Mouse (Mus musculus): ENCODE measurements around the gene Zswim3. TPM values are rescaled to one million over a fixed set of nuclear protein-coding genes. Genes with fewer than 3 reads are reported as not detected.

The Zswim3 gene
- polyA plus RNA-seq, 1 experiment, result 18.0 TPM

DNA sequence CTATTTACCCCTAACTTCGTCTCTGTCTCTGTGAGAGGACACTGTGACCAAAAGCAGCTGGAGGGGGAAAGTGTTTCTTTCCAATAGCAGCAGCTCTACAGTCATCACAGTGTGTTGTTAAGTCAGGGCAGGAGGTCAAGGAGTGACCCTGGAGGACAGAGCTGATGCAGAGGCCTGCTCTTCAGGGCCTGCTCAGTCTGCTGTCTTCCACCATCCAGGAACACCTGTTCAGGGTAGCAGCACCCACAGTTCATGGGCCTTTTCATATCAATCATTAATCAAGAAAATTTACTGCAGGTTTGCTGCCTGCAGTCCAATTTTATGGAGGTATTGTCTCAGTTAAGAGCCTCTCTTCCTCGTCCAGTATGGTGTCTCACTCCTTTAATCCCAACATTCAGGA lies 8.7 kb downstream of the Zswim3 start:
- no peak overlapping the region for H3K27ac ChIP-seq (ENCODE audit: control insufficient read depth, insufficient read depth, low read depth, low read length)
- peaks cover 1% of the 10 kb centered on the region; the same call in 1 of the 2 replicates for H3K36me3 ChIP-seq (ENCODE audit: control insufficient read depth, insufficient read depth, low read length)
- H3K4me3 ChIP-seq (ENCODE audit: control insufficient read depth, low read depth, low read length), result peak overlapping the region; percentile 65
- no peak for TF ChIP-seq POLR2A (IDR thresholded peaks at IDR 0.05; ENCODE audit: control insufficient read depth, low read depth, low read length)
- TF ChIP-seq CTCF (IDR thresholded peaks at IDR 0.05; ENCODE audit: control insufficient read depth, insufficient read depth, insufficient replicate concordance, low read depth, low read length), result no peak
- H3K4me1 ChIP-seq (ENCODE audit: control insufficient read depth, insufficient read depth, low read length), result no peaks in the 10 kb centered on the region
- no peaks in the 10 kb centered on the region for H3K27me3 ChIP-seq (ENCODE audit: control insufficient read depth, insufficient read depth, low read length)

- Histone ChIP-seq H3K27ac (ENCODE audit: control insufficient read depth, insufficient read depth, low read depth, low read length) (no peak overlapping the region), H3K27me3 (ENCODE audit: control insufficient read depth, insufficient read depth, low read length) (no peaks in the 10 kb centered on the region), H3K4me3 (ENCODE audit: control insufficient read depth, low read depth, low read length) (no peak overlapping the region), H3K4me1 (ENCODE audit: control insufficient read depth, insufficient read depth, low read length) (no peaks in the 10 kb centered on the region), H3K36me3 (ENCODE audit: control insufficient read depth, insufficient read depth, low read length) (peaks cover 1% of the 10 kb centered on the region; the same call in 1 of the 2 replicates)
- no peak for TF ChIP-seq CTCF (IDR thresholded peaks at IDR 0.05; ENCODE audit: control insufficient read depth, insufficient read depth, insufficient replicate concordance, low read depth, low read length)
- no peak for TF ChIP-seq POLR2A (IDR thresholded peaks at IDR 0.05; ENCODE audit: control insufficient read depth, low read depth, low read length)
These were observed 10.4 kb downstream of the Zswim3 start for GRCm38 (mm10) chr2:164815348-164815747.

GRCm38 (mm10) chr2:164815821-164816220 lies 10.9 kb downstream of the Zswim3 start:
- Histone ChIP-seq H3K36me3 (ENCODE audit: control insufficient read depth, insufficient read depth, low read length) (peaks cover 1% of the 10 kb centered on the region; the same call in 1 of the 2 replicates), H3K4me3 (ENCODE audit: control insufficient read depth, low read depth, low read length) (no peak overlapping the region), H3K27ac (ENCODE audit: control insufficient read depth, insufficient read depth, low read depth, low read length) (no peak overlapping the region), H3K4me1 (ENCODE audit: control insufficient read depth, insufficient read depth, low read length) (no peaks in the 10 kb centered on the region), H3K27me3 (ENCODE audit: control insufficient read depth, insufficient read depth, low read length) (no peaks in the 10 kb centered on the region)
- TF ChIP-seq CTCF (IDR thresholded peaks at IDR 0.05; ENCODE audit: control insufficient read depth, insufficient read depth, insufficient replicate concordance, low read depth, low read length), result no peak
- TF ChIP-seq POLR2A (IDR thresholded peaks at IDR 0.05; ENCODE audit: control insufficient read depth, low read depth, low read length), result no peak

DNA sequence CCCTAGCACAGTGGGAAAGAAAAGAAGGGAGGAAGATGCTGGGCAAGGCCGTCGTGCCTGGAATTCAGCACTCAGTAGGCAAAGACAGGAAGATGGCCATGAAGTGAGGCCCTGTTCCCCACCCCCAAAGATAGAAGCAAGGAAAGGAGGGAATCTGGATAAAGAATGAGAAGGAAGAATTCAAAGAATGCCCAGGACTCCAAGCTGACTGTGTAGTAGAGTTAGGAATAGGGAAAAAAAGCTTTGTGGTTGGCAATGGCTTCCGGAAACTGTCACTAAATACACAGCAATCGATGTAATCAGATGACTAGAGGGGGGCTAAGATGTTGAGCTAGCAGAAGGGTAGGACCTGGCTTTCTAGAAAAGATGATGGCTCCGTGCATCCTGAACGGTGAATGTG lies 12.3 kb downstream of the Zswim3 start:
- TF ChIP-seq POLR2A (IDR thresholded peaks at IDR 0.05; ENCODE audit: control insufficient read depth, low read depth, low read length) (no peak), CTCF (IDR thresholded peaks at IDR 0.05; ENCODE audit: control insufficient read depth, insufficient read depth, insufficient replicate concordance, low read depth, low read length) (no peak)
- no peaks in the 10 kb centered on the region for H3K4me1 ChIP-seq (ENCODE audit: control insufficient read depth, insufficient read depth, low read length)
- no peak overlapping the region for H3K27ac ChIP-seq (ENCODE audit: control insufficient read depth, insufficient read depth, low read depth, low read length)
- peaks cover 1% of the 10 kb centered on the region; the same call in 1 of the 2 replicates for H3K36me3 ChIP-seq (ENCODE audit: control insufficient read depth, insufficient read depth, low read length)
- no peak overlapping the region for H3K4me3 ChIP-seq (ENCODE audit: control insufficient read depth, low read depth, low read length)
- no peaks in the 10 kb centered on the region for H3K27me3 ChIP-seq (ENCODE audit: control insufficient read depth, insufficient read depth, low read length)

DNA sequence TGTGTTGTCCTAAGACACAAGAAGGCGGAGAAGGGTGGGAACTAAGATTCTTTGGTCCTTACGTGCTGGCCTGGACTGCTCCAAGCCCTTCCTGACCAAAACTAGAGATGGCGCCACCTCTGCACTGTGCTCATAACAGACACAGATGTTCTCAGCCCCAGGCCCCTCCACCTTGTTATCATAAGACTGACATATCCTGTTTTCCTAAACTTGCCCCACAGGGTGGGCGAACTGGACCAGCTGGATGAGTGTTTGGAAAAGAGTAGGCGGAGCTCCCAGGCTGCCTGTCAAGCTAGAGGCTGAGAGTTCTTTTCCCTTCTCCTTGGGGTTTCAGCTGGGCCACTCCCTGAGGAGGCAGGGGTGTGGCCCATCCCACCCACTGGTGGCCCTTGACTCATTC lies 12.8 kb downstream of the Zswim3 start:
- H3K27ac ChIP-seq (ENCODE audit: control insufficient read depth, insufficient read depth, low read depth, low read length), result no peak overlapping the region
- no peak for TF ChIP-seq POLR2A (IDR thresholded peaks at IDR 0.05; ENCODE audit: control insufficient read depth, low read depth, low read length)
- no peak for TF ChIP-seq CTCF (IDR thresholded peaks at IDR 0.05; ENCODE audit: control insufficient read depth, insufficient read depth, insufficient replicate concordance, low read depth, low read length)
- H3K4me1 ChIP-seq (ENCODE audit: control insufficient read depth, insufficient read depth, low read length), result no peaks in the 10 kb centered on the region; the same call in 1 of the 2 replicates

DNA sequence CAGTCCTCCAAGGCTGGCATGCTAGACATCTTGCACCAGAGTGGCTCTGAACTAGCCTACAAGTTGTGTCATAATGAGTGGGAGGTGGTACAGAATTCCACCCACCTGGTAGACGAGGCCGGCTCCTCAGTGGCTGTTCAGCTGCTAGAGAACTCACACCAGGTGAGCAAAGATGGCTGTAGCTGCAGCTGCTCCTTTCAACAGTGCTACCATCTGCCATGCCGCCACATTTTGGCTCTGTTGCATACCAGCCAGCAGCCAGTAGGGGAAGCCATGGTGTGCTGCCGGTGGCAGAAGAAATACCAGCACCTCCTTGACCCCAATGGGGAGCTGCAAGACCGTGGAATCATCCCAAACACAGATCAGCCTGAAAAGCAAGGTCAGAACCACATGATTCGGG lies 16.2 kb downstream of the Zswim3 start:
- TF ChIP-seq CTCF (IDR thresholded peaks at IDR 0.05; ENCODE audit: control insufficient read depth, insufficient read depth, insufficient replicate concordance, low read depth, low read length), result no peak
- TF ChIP-seq POLR2A (IDR thresholded peaks at IDR 0.05; ENCODE audit: control insufficient read depth, low read depth, low read length), result peak; percentile 21; the same call in 1 of the 2 replicates
- Histone ChIP-seq H3K27me3 (ENCODE audit: control insufficient read depth, insufficient read depth, low read length) (no peaks in the 10 kb centered on the region), H3K27ac (ENCODE audit: control insufficient read depth, insufficient read depth, low read depth, low read length) (peak overlapping the region; percentile 46), H3K4me1 (ENCODE audit: control insufficient read depth, insufficient read depth, low read length) (no peaks in the 10 kb centered on the region; the same call in 1 of the 2 replicates), H3K36me3 (ENCODE audit: control insufficient read depth, insufficient read depth, low read length) (no peaks in the 10 kb centered on the region; the same call in 1 of the 2 replicates), H3K4me3 (ENCODE audit: control insufficient read depth, low read depth, low read length) (peak overlapping the region; percentile 98)

More for the DNA sequence above, 12.8 kb downstream of the Zswim3 start:
- no peaks in the 10 kb centered on the region for H3K27me3 ChIP-seq (ENCODE audit: control insufficient read depth, insufficient read depth, low read length)
- H3K4me3 ChIP-seq (ENCODE audit: control insufficient read depth, low read depth, low read length), result no peak overlapping the region
- H3K36me3 ChIP-seq (ENCODE audit: control insufficient read depth, insufficient read depth, low read length), result peaks cover 1% of the 10 kb centered on the region; the same call in 1 of the 2 replicates

DNA sequence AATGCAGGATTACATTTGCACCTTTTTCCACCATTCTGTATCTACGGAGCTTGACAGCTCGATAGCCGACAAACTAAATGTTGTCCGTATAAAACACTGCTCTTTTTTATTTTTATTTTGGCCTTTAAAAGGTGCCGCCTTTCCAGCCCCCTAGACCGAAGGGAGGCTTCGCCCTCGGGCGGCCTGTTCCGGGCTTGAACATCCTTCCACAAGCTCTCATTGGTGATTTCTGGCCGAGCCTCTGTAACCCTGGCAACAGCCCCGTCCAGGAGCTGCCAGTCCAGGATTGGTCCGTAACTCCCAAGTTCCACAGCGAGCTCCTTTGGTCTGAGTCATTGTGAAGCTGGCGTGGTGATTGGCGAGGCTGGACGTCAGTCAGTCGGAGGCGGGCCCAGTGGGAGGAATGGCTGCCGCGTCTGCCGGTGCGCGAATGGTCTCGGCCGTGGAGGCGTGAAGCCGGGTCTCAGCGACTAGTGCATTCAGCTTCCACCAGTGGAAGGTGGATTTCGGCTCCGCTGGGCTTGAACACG lies 17.8 kb downstream of the Zswim3 start, which contains the start of gene Zswim1:
TSS of gene Zswim1 (plus strand) at position 51 of the 530 bp plus-strand sequence.
- no peaks in the 10 kb centered on the region; the same call in 1 of the 2 replicates for H3K4me1 ChIP-seq (ENCODE audit: control insufficient read depth, insufficient read depth, low read length)
- peak within 1 kb of the TSS; percentile 98 for H3K4me3 ChIP-seq (ENCODE audit: control insufficient read depth, low read depth, low read length)
- peak; percentile 94 for TF ChIP-seq POLR2A (IDR thresholded peaks at IDR 0.05; ENCODE audit: control insufficient read depth, low read depth, low read length)
- TF ChIP-seq CTCF (IDR thresholded peaks at IDR 0.05; ENCODE audit: control insufficient read depth, insufficient read depth, insufficient replicate concordance, low read depth, low read length), result no peak
- peak within 1 kb of the TSS; percentile 92 for H3K27ac ChIP-seq (ENCODE audit: control insufficient read depth, insufficient read depth, low read depth, low read length)
- H3K27me3 ChIP-seq (ENCODE audit: control insufficient read depth, insufficient read depth, low read length), result no peaks in the 10 kb centered on the region
- H3K36me3 ChIP-seq (ENCODE audit: control insufficient read depth, insufficient read depth, low read length), result no peaks in the 10 kb centered on the region; the same call in 1 of the 2 replicates
